Mouse (Mus musculus): ENCODE measurements around the gene Mrps6. TPM values are rescaled to one million over a fixed set of nuclear protein-coding genes. Genes with fewer than 3 reads are reported as not detected.

Mrps6 gene
- total RNA-seq (2023), result 1 to 10 TPM; 1.9 to 4.7 TPM

GRCm38 (mm10) chr16:92057852-92058643 lies at the start of gene Mrps6, which contains the start of the genes Gm49711 and Slc5a3:
Gene Mrps6 (plus strand): TSS chr16:92058270.
Gene Gm49711 (plus strand): TSS chr16:92058316.
Gene Slc5a3 (plus strand): TSS chr16:92058322.

Other genes starting within 250 kb of the Mrps6 start
- gene Gm49711, start within 50 bp of the Mrps6 start, total RNA-seq (2023), result not detected
- 1 to 10 TPM in 1 of 2 experiments, under 1 TPM in 1; 0.62 to 1.0 TPM for gene Slc5a3, start 52 bp downstream of the Mrps6 start, total RNA-seq (2023)
- gene Kcne2, start 234.1 kb downstream of the Mrps6 start, total RNA-seq (2023), result not detected
- 10 to 100 TPM; 17.0 to 18.1 TPM for gene Smim11, start 243.0 kb downstream of the Mrps6 start, total RNA-seq (2023)